Mouse (Mus musculus) neutrophil, adult 65 days (primary cell): ENCODE measurements around the gene Dmap1. TPM values are rescaled to one million over a fixed set of nuclear protein-coding genes. Genes with fewer than 3 reads are reported as not detected.

Experiments
- total RNA-seq: library from RNA; stranded (reverse); gene quantifications from 2 replicates; pipeline ENCODE4 v1.2.4, GENCODE M21; 2023

Gene Dmap1
- total RNA-seq = 14.9 and 15.7 TPM in 2 replicates

DNA sequence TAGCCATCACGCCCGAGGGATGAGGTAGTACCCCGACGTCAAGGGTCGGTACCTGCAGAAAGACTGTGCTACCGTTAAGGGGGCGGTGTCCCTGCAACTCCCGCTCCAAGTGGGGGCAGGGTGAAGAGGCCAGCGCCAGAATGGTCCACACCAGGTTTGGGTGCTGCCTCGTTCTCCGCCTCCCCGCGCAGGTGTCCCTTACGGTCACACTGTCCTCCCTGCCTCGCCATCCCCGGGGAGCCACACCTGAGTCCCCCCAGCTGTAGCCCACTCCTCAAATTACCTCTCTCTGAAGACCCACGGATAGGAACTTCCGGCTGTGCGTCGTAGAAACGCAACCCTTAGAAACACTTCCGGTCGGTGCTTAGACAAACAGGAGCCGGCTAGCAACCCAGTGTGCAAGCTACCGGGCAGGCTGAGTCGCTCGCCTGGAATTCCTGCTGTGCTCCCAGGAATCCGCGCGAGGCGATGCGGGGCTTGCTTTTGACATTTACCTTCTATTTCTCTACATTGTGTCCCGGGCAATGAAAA lies at the start of gene Dmap1:
Gene Dmap1 (minus strand): TSS at position 343 of the 531 bp plus-strand sequence.

GRCm38 (mm10) chr4:117724112-117724511 lies 42.0 kb upstream of the Dmap1 start, which contains the start of gene Gm12845:
Gene Gm12845 (plus strand): TSS chr4:117724412.

Other genes starting within 250 kb of the Dmap1 start
- gene Rnf220, start 185.2 kb downstream of the Dmap1 start, total RNA-seq = 60.7 and 92.9 TPM in 2 replicates
- gene Eri3, start 131.9 kb downstream of the Dmap1 start, total RNA-seq = 13.0 and 20.7 TPM in 2 replicates
- gene Gm12845, start 42.1 kb upstream of the Dmap1 start, total RNA-seq = not detected in 2 replicates
- not detected in 2 replicates for gene Klf17, start 83.4 kb upstream of the Dmap1 start, total RNA-seq
- 1.1 and 1.2 TPM in 2 replicates for gene Slc6a9, start 152.2 kb upstream of the Dmap1 start, total RNA-seq
- gene Ccdc24, start 190.3 kb upstream of the Dmap1 start, total RNA-seq = not detected in 2 replicates
- gene B4galt2, start 201.2 kb upstream of the Dmap1 start, total RNA-seq = 0.18 and 0.38 TPM in 2 replicates
- gene Atp6v0b, start 205.1 kb upstream of the Dmap1 start, total RNA-seq = 385 and 476 TPM in 2 replicates
- 1.4 and 2.5 TPM in 2 replicates for gene Dph2, start 209.8 kb upstream of the Dmap1 start, total RNA-seq
- 21.3 and 32.9 TPM in 2 replicates for gene Ipo13, start 232.7 kb upstream of the Dmap1 start, total RNA-seq
- not detected in 2 replicates for gene Artn, start 247.5 kb upstream of the Dmap1 start, total RNA-seq